In the genomic region with DNA sequence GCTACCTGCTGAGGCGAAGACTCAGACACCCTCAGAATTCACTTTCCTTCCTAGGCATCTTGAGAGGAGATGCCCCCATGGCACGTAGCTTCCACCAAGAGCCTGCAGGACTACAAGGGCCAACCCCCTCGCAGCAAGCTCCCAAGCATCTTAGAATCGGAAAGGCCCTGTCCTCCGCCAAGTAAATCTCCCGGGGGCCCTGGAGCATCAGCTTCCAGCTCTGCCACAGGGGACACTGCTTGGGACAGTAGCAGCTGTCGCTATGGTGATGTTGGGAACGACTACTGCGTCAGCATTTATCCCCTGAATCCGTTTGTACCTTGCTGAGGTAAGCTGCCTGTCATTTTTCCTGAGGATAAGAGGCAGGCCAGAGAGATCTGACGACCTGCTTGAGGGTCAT, we compare ENCODE assay signal across 23 mouse cellular contexts. TPM values are rescaled to one million over a fixed set of nuclear protein-coding genes. Genes with fewer than 3 reads are reported as not detected.
"Had no signal": no experiment of that assay in that cellular context is flagged by ENCODE, and none has a peak within 500 bp of the region (broad histone marks: within the 10 kb centered on the region; RNA-seq: fewer than 3 reads in every experiment).

No protein-coding gene starts in this region.

- H3K9me3 ChIP-seq: limb, embryonic 12.5 days; limb, embryonic 15.5 days; neural tube, embryonic 13.5 days; stomach, embryonic 15.5 days had no signal

- H3K9ac ChIP-seq: limb, embryonic 12.5 days; limb, embryonic 15.5 days; liver, embryonic 14.5 days; liver, postnatal 0 days; lung, embryonic 14.5 days; midbrain, embryonic 12.5 days; neural tube, embryonic 13.5 days; stomach, embryonic 15.5 days had no signal

- ATAC-seq: liver, postnatal 0 days; lung, postnatal 0 days had no signal

- DNase-seq: kidney, adult 9 months; kidney, postnatal 14 days; kidney, postnatal 4 days; left cerebral cortex, postnatal 4 days; liver, postnatal 0 days; lung, embryonic 14.5 days; retina, postnatal 1 day; right cerebral cortex, postnatal 25 days; spleen, adult 18-20 months; thymus, postnatal 25 days had no signal

- H3K27ac ChIP-seq: limb, embryonic 12.5 days; limb, embryonic 15.5 days; liver, embryonic 14.5 days; macrophage; midbrain, embryonic 12.5 days; neural tube, embryonic 13.5 days; stomach, embryonic 15.5 days had no signal

- H3K4me1 ChIP-seq: midbrain, embryonic 12.5 days; stomach, embryonic 15.5 days had no signal

- H3K4me3 ChIP-seq: limb, embryonic 12.5 days; limb, embryonic 15.5 days; midbrain, embryonic 12.5 days; myocyte; neural tube, embryonic 13.5 days; stomach, embryonic 15.5 days had no signal

- H3K36me3 ChIP-seq: limb, embryonic 12.5 days; limb, embryonic 15.5 days; midbrain, embryonic 12.5 days; neural tube, embryonic 13.5 days had no signal

- H3K4me2 ChIP-seq: limb, embryonic 12.5 days; limb, embryonic 15.5 days; liver, embryonic 11.5 days; lung, embryonic 14.5 days; midbrain, embryonic 12.5 days; neural tube, embryonic 13.5 days; stomach, embryonic 15.5 days had no signal

- H3K27me3 ChIP-seq: limb, embryonic 15.5 days; neural tube, embryonic 13.5 days; stomach, embryonic 15.5 days had no signal

RNA-seq across cellular contexts. Expression of gene Vwa2, which starts 36.5 kb away (rescaled TPM):
- total RNA-seq: megakaryocyte, adult 5-6 weeks; monocyte, adult 5-6 weeks; neutrophil, adult 5-6 weeks had no signal
- polyA plus RNA-seq: liver, postnatal 0 days; macrophage had no signal
